Mouse (Mus musculus) cerebellum, postnatal 36 days (tissue): ENCODE data around the gene Sptbn2.
"Not testable (repeated sequence)": the region's sequence is repeated elsewhere in the genome, so short reads cannot be mapped to it uniquely, and the experiment has no call there.

Source experiments
- DNase-seq, 2 experiments: peaks; one replicate each; pipeline ENCODE4 v3.0.0; 2021 to 2022; ENCODE audit warnings: mixed read lengths in 2 of 2

Sptbn2 gene

DNA sequence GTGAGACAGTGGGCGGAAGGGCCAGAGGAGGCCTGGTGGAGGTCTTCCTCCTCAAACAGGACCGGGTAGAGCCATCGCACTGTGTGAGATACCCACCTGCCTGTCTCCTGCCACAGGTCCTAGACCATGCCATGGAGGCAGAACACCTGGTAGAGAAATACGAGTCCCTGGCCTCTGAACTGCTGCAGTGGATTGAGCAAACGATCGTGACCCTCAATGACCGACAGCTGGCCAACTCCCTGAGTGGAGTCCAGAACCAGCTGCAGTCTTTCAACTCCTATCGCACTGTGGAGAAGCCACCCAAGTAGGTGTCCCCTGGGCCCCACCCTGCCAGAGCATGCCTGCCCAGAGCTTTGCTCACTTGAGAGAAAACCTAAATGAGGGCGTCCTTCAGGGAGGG lies 18.2 kb downstream of the Sptbn2 start:
- no peak for DNase-seq

DNA sequence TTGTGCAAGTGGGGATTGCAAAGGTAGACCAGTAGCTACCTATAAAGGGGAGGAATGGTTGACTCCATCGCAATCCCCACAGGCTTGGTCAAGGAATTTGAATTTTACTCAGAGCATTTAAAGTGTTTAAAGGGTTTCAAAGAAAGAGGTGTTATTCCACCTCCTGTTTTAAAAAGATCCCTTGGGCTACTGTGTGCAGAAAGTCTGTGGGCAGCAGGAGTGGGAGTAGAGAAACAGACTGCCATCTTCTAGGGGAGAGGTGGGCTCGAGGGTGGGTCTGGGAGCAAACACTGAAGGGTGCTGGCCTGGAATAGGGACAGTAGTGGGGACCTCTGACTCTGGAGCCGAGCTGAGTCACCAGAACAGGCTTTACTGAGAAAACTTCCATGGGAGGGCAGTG lies 22.1 kb downstream of the Sptbn2 start:
- DNase-seq = no peak

- no peak for DNase-seq
Measured at GRCm38 (mm10) chr19:4737866-4738265, 26.9 kb downstream of the Sptbn2 start.

DNA sequence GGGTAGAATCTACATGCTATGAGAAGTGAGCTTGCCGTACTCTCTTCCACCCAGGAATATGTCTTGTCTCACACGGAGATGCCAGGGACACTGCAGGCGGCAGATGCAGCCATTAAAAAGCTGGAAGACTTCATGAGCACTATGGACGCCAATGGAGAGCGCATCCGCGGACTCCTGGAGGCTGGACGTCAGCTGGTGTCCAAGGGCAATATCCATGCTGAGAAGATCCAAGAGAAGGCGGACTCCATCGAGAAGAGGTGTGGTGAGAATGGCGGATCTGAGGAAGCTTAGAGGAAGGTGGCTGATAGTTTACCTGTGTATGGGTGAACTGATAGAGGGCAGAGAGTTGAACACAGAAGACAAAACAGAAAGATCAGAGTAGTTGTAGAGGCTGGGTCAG lies 28.1 kb downstream of the Sptbn2 start:
- DNase-seq = no peak

- DNase-seq = no peak
Measured at GRCm38 (mm10) chr19:4739762-4740161, 28.8 kb downstream of the Sptbn2 start.

DNA sequence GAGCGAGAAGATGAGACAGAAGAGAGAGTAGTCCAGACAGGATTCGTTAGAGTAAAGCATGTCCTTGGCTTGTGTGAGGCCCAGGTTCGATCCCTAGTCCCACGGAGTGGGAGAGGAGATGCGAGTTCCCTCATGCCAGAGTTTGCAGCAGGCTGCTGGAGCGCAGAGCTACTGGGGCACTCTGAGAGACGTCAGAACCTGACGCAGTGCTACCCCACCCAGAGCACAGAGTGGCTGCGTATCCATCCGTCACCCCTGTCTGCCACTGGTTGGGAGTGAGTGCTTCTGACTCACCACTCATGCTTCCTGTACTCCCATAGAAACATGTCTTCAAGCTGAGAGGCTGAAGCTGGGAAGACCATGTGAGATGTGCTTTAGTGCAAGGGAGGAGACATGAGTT lies 30.5 kb downstream of the Sptbn2 start:
- DNase-seq = no peak

DNA sequence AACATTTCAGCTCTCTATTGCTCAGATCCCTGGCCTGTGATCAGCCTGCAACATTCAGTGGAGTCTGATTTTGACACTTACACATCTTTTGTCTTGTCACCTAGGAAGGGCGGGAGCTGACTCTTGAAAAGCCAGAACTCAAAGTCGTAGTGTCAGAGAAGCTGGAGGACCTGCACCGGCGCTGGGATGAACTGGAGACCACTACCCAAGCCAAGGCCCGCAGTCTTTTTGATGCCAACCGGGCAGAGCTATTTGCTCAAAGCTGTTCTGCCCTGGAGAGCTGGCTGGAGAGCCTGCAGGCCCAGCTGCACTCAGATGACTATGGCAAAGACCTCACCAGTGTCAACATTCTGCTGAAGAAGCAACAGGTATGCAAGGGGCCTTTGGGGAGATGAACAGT lies 31.3 kb downstream of the Sptbn2 start:
- DNase-seq = no peak

GRCm38 (mm10) chr19:4743524-4743923 lies 32.6 kb downstream of the Sptbn2 start:
- peak in 1 of 2 experiments; percentile 49 for DNase-seq

- no peak for DNase-seq
Measured at GRCm38 (mm10) chr19:4744026-4744425, 33.1 kb downstream of the Sptbn2 start.

DNA sequence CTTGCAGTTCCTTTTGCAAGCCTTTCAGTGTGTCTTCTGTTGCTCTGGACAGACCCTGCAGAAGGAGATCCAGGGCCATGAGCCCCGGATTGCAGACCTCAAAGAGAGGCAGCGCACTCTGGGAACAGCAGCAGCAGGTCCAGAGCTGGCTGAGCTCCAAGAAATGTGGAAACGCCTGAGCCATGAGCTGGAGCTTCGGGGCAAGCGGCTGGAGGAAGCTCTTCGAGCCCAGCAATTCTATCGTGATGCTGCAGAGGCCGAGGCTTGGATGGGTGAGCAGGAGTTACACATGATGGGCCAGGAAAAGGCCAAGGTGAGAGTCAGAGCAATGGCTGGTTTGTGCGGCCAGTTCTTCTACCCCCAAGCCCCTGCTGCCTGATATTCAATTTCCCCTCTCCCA lies 34.1 kb downstream of the Sptbn2 start:
- DNase-seq = peak; percentile 53 to 55

DNA sequence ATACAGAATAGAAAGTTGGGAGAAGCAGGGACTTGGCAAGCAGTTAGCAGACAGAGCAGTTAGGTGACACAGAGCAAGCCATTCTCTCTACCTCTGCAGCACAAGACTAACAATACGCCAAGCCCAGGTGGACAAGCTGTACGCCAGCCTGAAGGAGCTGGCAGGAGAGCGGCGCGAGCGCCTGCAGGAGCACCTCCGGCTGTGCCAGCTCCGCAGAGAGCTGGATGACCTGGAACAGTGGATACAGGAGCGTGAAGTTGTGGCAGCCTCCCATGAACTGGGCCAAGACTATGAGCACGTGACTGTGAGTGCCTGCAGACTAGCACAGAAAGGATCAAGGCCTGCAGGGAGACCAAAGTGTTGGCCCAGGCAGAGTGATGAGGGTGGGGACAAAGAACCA lies 34.7 kb downstream of the Sptbn2 start:
- peak; percentile 62 to 64 for DNase-seq

- peak; percentile 81 to 82 for DNase-seq
Measured at GRCm38 (mm10) chr19:4746611-4747010, 35.6 kb downstream of the Sptbn2 start.

DNA sequence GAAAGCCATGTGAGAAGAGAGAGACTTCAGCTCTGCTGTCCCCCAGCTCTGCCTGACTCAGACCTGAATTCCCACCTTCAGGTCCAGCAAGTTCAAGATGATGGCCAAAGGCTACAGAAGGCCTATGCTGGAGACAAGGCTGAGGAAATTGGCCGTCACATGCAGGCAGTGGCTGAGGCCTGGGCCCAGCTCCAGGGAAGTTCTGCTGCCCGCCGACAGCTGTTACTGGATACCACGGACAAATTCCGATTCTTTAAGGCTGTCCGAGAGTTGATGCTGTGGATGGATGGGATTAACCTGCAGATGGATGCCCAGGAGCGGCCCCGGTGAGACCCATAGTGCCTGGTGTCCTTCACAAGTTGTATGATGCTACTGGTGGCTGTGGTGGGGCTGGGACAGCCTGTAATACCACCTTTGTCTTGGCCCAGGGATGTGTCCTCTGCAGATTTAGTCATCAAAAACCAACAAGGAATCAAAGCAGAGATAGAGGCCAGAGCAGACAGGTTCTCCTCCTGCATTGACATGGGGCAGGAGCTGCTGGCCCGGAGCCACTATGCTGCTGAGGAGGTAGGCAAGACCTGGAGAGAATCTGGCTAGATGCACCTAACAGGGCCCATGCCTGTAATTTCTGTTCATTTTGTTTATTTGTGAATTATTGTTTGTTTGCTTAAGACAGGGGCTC lies 36.8 kb downstream of the Sptbn2 start:
- DNase-seq = peak; percentile 48 to 61

- no peak for DNase-seq
Measured at GRCm38 (mm10) chr19:4748493-4748892, 37.5 kb downstream of the Sptbn2 start.

GRCm38 (mm10) chr19:4749975-4750374 lies 39.0 kb downstream of the Sptbn2 start:
- peak; percentile 41 to 46 for DNase-seq

- peak; percentile 92 to 93 for DNase-seq
Measured at GRCm38 (mm10) chr19:4755565-4756192, 44.7 kb downstream of the Sptbn2 start.

GRCm38 (mm10) chr19:4756193-4756911 lies 45.4 kb downstream of the Sptbn2 start, which contains the start of gene Rbm4b:
Rbm4b (plus strand) TSS chr19:4756497.
- DNase-seq = peak; percentile 94 to 99

- DNase-seq = no peak
Measured at GRCm38 (mm10) chr19:4756921-4757320, 46.0 kb downstream of the Sptbn2 start.

DNA sequence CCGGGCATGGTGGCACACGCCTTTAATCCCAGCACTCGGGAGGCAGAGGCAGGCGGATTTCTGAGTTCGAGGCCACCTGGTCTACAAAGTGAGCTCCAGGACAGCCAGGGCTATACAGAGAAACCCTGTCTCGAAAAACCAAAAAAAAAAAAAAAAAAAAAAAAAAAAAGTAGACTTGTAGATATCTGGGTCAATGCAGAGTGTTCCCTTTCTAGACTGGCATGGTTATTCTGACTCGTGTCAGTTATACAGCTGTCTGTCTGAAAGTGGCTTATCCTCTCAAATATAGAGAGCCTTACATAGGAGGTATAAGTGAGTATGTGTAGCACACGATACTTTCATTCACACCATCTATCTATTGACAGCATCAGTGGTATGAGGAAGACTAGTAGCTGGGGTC lies 49.6 kb downstream of the Sptbn2 start:
- DNase-seq = not testable (repeated sequence)

DNA sequence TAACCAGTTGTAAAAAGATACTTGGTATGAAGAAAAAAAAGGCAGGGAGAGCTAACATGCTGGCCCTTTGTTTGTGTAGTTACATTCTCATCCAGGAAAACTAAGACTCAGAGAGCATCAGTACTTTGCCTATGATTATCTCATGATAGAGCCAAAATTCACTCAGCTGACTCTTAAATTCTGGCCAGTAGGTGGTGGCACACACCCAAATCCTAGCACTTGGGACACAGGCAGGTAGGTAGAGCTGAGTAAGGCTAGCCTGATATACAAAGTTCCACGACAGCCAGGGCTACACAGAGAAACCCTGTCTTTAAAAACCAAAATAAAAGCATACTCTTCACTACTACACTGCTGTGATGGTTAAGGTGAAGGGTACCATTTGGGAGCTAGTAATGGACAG lies 51.9 kb downstream of the Sptbn2 start:
- peak; percentile 64 to 70 for DNase-seq

- DNase-seq = no peak
Measured at GRCm38 (mm10) chr19:4767507-4768148, 56.7 kb downstream of the Sptbn2 start.

DNA sequence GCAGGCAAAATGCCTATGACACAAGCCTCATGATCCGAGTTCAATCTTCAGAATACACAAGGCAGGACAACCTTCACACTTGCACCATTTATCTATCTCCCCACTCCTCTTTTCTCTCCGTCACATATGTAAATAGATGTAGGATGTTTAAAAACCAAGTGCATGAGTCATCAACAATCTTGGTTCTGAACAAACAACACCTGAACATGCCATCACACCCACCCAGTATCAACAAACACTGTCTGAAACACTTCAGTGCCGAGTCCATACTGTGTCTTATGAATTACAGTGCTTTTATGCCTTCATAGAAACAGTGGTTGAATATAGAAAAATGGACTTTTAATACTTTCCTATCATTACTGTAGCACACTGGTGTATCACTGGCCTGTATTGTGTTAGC lies 61.8 kb downstream of the Sptbn2 start:
- no peak for DNase-seq

- DNase-seq = no peak
Measured at GRCm38 (mm10) chr19:4782891-4783290, 71.9 kb downstream of the Sptbn2 start.
